Mouse (Mus musculus) bone marrow, adult 2 months (tissue): Measurements from ENCODE around the gene Dclk1.

ENCODE experiments used
- CTCF ChIP-seq: fragments of 200-500 bp; IDR thresholded peaks from 2 replicates; pipeline ENCODE4 v1.5.1; 2011; ENCODE audit warnings: low read length, control low read depth; ENCODE audit not compliant: control insufficient read depth, insufficient read depth
- POLR2A ChIP-seq: fragments of 200-500 bp; IDR thresholded peaks from 2 replicates; pipeline ENCODE4 v1.6.1; 2011; ENCODE audit warnings: low read depth, mild to moderate bottlenecking, control low read depth, low read length, borderline replicate concordance; ENCODE audit not compliant: control insufficient read depth

DNA sequence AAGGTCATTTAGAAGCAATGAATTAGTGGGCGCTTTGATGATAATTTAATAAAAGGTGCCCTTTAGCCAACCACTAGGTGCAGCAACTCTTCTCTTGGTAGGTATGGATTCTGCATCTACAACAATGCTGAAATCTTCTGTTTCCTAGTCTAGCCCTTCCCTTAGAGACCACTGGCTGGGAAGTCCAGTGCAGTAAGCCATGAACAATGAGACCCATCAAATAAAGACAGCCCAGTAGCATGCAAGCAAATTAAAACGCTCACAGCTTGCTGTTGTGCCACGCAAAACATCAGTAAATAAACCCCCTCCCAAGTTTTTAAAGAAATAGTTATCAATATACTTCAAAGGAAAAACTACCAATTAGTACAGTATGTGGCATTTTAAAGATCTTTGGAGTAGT is 218.9 kb downstream of the Dclk1 start:
- no peak for TF ChIP-seq POLR2A
- no peak for TF ChIP-seq CTCF
